Mouse (Mus musculus) kidney, adult 18-20 months (tissue): ENCODE data around the gene Nmt1.

ENCODE experiments used
- DNase-seq: peaks from one replicate; pipeline ENCODE4 v3.0.0; 2021

The Nmt1 gene

GRCm38 (mm10) chr11:103050153-103050552 lies 22.2 kb downstream of the Nmt1 start:
- DNase-seq: no peak

DNA sequence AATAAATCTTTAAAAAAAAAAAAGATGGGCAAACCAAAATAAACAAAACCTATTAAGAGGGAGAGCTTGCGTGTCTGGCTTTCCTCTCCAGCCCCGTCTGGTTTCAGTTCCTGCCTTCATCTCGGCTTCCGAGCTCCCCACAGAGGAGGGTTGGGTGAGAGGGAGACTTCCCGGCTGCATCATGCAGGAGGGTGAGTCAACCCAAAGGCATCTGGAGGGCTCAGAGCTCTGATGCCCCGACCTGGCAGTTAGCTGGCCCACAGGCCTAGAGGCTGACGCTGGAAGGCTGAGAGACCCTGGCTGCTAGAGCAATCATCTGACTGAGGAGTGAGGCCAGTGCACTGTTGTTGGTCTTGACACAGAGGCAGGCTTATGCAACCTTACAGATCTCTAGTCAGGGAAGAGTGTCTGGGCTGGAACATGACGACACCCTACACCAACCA lies 23.3 kb downstream of the Nmt1 start:
- DNase-seq: no peak

- no peak for DNase-seq
These were observed 24.1 kb downstream of the Nmt1 start for GRCm38 (mm10) chr11:103052078-103052477.

GRCm38 (mm10) chr11:103053191-103054076 lies 25.4 kb downstream of the Nmt1 start:
- DNase-seq: no peak

- DNase-seq: peak; percentile 74
These were observed 26.8 kb downstream of the Nmt1 start for GRCm38 (mm10) chr11:103054798-103055197.

- DNase-seq: no peak
These were observed 28.6 kb downstream of the Nmt1 start for GRCm38 (mm10) chr11:103056636-103057035.

DNA sequence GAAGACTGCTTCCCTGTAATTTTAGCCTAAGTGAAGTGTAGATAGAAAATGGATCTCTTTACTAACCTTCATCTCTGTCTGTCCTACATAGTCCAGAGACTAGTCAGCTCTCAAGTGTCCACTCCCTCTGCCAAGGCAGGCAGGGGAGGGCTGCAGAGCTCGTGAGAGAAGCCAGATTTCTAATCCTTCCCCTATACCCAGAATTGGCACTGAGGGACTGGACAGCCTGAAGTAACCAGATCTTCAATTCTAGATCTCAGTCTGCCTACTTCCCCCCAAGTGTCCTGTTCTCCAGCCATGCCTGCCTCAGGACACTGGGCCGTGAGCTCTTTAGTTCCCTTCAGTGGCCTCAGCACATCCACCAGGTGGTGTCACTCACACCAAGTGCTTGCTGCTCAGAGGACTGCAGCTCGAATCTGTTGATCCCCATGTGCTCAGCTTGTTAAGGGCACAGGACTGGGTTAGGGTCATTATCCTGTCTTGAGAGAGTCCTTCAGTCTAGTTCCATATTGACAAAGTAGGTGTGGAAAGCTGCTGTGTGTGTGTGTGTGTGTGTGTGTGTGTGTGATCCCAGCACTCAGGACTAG lies 30.6 kb downstream of the Nmt1 start:
- no peak for DNase-seq

- DNase-seq: peak; percentile 13
These were observed 38.4 kb downstream of the Nmt1 start for GRCm38 (mm10) chr11:103066191-103067050.

GRCm38 (mm10) chr11:103067051-103067361 lies 39.0 kb downstream of the Nmt1 start:
- no peak for DNase-seq

- peak; percentile 20 for DNase-seq
These were observed 39.5 kb downstream of the Nmt1 start for GRCm38 (mm10) chr11:103067457-103068001.

DNA sequence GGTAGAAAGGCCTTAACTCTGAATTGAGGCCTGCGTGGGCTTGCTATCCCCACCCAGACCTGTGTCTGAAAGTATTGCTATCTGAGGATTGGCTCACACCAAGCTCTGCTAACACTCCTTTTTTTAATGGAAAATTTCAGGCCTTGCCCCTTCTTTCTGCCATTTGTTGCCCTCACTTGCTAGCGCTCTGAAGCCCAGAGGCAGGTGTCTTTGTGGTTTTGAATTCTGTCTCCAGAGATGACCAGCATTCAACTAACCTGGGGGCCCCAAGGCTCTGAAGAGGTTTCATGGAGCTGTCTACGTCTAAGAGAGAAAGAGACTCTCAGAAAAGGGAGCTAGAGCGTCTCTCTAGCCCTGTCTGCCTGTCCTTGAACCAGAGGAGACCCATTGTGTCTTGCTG lies 40.3 kb downstream of the Nmt1 start:
- DNase-seq: no peak

- no peak for DNase-seq
These were observed 40.9 kb downstream of the Nmt1 start for GRCm38 (mm10) chr11:103068884-103069283.

DNA sequence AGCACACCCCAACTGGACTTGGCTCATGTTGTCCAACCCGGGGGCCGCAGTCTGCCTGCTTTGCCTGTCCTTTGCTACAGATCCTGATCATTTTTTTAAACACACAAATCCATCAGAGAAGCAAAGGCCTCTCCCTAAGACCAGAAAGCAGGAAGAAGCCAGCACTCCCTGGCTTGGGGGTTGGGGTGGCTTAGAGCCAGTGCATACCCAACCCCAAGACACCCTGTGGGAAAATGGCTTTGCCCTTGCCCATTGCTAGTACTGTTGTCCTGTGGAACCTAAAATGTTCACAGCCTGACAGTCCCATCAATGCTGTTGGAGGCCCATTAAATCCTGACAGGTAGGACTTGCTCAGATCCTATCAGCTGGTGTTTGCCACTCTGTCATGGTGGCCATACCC lies 41.7 kb downstream of the Nmt1 start:
- DNase-seq: no peak

GRCm38 (mm10) chr11:103070322-103070880 lies 42.4 kb downstream of the Nmt1 start:
- DNase-seq: no peak

DNA sequence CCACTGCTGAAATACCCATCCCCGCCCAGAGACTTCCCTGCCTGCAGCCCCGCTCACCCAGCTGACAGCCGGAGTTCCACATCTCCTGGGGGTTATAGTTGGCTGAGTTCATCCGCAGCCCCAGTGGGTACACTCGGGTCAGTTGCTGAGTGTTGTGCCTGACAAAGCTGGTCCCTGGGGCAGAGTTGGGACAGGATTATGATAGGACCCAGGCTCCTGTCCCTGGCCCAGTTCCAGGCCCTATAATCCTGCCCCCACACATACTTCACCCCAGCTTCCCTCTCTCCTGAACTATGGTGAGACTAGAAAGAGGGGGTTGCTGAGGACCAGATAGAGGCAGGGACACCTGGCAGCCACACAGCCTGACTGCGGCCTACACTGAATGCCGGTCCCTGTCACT lies 45.7 kb downstream of the Nmt1 start:
- no peak for DNase-seq

DNA sequence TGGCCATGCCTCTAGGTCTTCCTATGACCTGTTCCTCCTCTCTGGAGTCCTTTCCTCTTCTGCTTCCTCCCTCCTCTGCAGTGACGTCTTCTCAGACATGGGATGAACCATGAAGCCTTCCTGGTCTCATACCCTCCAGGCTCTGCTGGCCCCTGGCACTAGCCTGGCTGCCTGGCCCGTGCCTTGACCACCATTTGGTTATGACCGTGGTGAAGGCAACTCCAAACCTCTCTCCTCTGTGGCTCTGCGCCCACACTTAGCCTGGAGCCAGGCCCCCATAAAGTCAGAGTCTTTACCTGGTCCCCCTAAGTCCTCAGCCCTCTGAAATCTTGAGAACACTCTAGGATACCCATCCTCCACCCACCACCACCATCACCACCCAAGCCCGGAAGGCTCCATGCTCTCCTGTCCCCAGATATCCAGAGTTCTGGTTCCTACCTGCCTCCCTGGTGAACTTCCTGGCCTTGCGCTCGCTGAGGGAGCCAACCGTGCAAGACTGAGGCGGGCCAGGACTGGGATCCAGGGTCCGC lies 46.2 kb downstream of the Nmt1 start:
- DNase-seq: no peak

- DNase-seq: no peak
These were observed 46.9 kb downstream of the Nmt1 start for GRCm38 (mm10) chr11:103074796-103075323.

DNA sequence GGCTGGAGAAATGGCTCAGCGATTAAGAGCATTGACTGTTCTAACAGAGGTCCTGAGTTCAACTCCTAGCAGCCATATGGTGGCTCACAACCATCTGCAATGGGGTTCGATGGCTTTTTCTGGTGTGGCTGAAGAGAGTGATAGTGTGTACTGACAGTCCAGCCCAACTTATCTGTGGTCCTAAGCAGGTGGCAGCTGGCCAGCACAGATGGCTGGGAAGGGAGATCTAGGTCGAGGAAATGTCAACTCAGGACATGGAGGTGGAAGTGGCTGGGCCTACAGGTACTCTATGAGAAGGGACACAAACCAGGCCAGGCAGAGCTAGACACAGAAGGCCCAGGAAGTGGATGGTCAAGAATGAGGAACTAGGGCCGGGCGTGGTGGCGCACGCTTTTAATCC lies 48.0 kb downstream of the Nmt1 start:
- no peak for DNase-seq

GRCm38 (mm10) chr11:103076581-103076980 lies 48.6 kb downstream of the Nmt1 start:
- DNase-seq: no peak

DNA sequence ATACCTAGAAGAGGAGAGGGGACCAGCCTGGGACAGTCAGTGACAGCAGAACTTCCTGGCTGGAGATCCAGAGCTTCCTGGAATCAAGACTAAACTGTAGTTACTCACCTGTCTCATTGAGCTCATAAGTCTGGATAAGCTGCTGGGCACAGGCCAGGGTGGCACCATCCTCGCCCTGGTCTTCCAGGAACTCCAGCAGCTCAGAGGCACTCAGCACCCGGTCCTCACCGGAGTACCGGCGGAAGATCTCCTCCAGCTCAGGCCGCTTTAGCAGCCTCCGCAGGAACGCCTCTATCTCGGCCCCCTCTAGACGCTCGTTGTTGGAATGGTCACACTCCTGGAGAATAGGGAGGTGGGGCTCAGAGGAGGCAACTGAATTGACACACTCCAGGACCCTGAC lies 50.1 kb downstream of the Nmt1 start:
- DNase-seq: no peak

GRCm38 (mm10) chr11:103080323-103081091 lies 52.5 kb downstream of the Nmt1 start:
- DNase-seq: no peak

GRCm38 (mm10) chr11:103081631-103082030 lies 53.6 kb downstream of the Nmt1 start:
- no peak for DNase-seq
